Mouse (Mus musculus): Measurements from ENCODE around the gene Sept9.

Sept9 gene

GRCm38 (mm10) chr11:117407196-117407595 is 207.7 kb downstream of the Sept9 start:
- DNase-seq (ENCODE audit: low spot score): no peak

GRCm38 (mm10) chr11:117407651-117408441 is 208.4 kb downstream of the Sept9 start:
- no peak for DNase-seq (ENCODE audit: low spot score)

- DNase-seq (ENCODE audit: low spot score): no peak
Observed at GRCm38 (mm10) chr11:117408442-117409031, 209.1 kb downstream of the Sept9 start.

- no peak for DNase-seq (ENCODE audit: low spot score)
Observed at GRCm38 (mm10) chr11:117409331-117409730, 209.9 kb downstream of the Sept9 start.

GRCm38 (mm10) chr11:117410059-117410458 is 210.6 kb downstream of the Sept9 start:
- DNase-seq (ENCODE audit: low spot score): no peak

- no peak for DNase-seq (ENCODE audit: low spot score)
Observed at GRCm38 (mm10) chr11:117411663-117412062, 212.2 kb downstream of the Sept9 start.

All from urinary bladder, postnatal 10 days (tissue).